Mouse (Mus musculus): Measurements from ENCODE around the gene Eif2s2. TPM values are rescaled to one million over a fixed set of nuclear protein-coding genes. Genes with fewer than 3 reads are reported as not detected.

Gene Eif2s2
- polyA plus RNA-seq, 1 experiment from 2014 or later, result 98.5 TPM

Other genes starting within 250 kb of the Eif2s2 start
- gene Chmp4b, start 241.2 kb downstream of the Eif2s2 start, polyA plus RNA-seq (2015; fragmentation: Nextera tagmentation; extraction: Ambion mirVana), result 31.6 and 36.9 TPM in 2 replicates
- gene Gm14214, start 122.9 kb downstream of the Eif2s2 start, polyA plus RNA-seq (2015; fragmentation: Nextera tagmentation; extraction: Ambion mirVana), result not detected in 2 replicates
- gene Raly, start 101.8 kb downstream of the Eif2s2 start, polyA plus RNA-seq (2015; fragmentation: Nextera tagmentation; extraction: Ambion mirVana), result 40.2 and 53.6 TPM in 2 replicates
- 16.4 and 21.4 TPM in 2 replicates for gene a, start 101.5 kb downstream of the Eif2s2 start, polyA plus RNA-seq (2015; fragmentation: Nextera tagmentation; extraction: Ambion mirVana)
- gene Gm14226, start 125.3 kb upstream of the Eif2s2 start, polyA plus RNA-seq (2015; fragmentation: Nextera tagmentation; extraction: Ambion mirVana), result 2.9 and 3.7 TPM in 2 replicates
- gene Ahcy, start 181.6 kb upstream of the Eif2s2 start, polyA plus RNA-seq (2015; fragmentation: Nextera tagmentation; extraction: Ambion mirVana), result 48.7 and 53.5 TPM in 2 replicates
- gene Itch, start 240.6 kb upstream of the Eif2s2 start, polyA plus RNA-seq (2015; fragmentation: Nextera tagmentation; extraction: Ambion mirVana), result 51.9 and 54.9 TPM in 2 replicates

All from limb, embryonic 15.5 days (tissue).